Mouse (Mus musculus) monocyte, adult 2 months (primary cell): ENCODE data around the gene Tmco3.

Experiments
- DNase-seq, 2 experiments: peaks; one replicate each; pipeline ENCODE4 v3.0.0; 2022; ENCODE audit warnings: low spot score in 2 of 2, low read depth in 1 of 2

Gene Tmco3

DNA sequence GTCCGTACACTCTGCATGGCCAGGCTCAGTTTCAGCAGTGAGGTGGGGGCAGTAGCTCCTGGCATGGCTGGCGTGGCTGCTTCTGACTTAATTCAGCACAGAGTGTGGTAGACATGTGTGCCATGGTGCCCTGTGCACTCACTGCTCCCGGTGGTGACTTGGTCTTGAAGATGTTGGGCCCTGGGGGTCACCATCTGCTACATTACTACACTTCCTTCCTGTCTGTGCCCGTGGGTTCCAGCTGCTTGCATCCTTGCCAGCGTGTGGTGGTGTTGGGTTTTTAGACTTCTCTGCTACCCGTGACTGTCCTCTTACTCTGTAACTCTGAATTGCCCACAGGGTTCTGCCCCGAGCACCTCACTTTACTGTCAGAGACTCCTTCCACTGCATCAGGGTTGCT is 72.2 kb downstream of the Tmco3 start:
- DNase-seq = no peak

GRCm38 (mm10) chr8:13361865-13362264 is 73.9 kb downstream of the Tmco3 start:
- DNase-seq = peak in 1 of 2 experiments; percentile 37
